Mouse (Mus musculus): ENCODE data around the gene Vezt.

Gene Vezt

DNA sequence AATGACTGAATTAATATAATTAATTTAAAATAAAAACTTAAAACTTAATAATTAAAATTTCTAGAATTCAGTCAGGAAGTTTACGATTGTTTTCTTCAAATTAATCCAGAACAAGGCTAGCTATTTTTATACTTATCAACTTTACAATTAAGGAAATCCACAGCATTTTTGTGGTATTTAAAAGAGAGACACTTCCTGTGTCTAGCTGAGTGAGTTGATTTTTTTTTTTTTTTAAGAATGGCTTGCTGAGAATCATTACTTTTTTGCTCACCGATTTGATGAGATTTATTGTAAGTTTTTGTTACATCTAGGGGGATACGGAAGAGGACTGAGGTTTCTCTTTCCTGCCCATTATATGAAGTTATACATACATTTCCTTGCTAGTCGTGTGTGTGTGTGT is 2.0 kb upstream of the Vezt start:
- DNase-seq (ENCODE audit: low read depth, low spot score) = no peak

DNA sequence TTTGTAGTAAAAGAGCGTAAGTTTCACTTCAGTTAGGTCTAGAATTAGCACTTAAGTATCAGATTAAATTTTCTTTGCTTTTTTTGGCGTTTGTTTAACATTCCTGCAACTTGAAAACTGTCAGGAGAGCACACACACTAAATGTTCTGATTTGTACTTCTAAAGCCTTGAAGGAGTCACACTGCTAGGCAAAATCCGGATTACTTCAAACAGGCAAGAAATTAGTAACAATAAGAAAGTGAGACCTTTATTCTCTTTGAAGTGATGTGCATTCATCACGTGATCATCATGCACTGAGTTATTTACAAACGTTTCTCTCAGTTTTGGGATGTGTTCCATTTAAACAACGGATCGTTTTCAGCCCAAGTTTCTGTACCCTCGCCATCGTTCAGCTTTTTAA is 1.6 kb upstream of the Vezt start:
- DNase-seq (ENCODE audit: low read depth, low spot score) = no peak

GRCm38 (mm10) chr10:94036375-94036758 is 750 bp upstream of the Vezt start:
- peak; percentile 38 for DNase-seq (ENCODE audit: low read depth, low spot score)

GRCm38 (mm10) chr10:94034876-94035657 is 550 bp downstream of the Vezt start:
- DNase-seq (ENCODE audit: low read depth, low spot score) = peak; percentile 71

DNA sequence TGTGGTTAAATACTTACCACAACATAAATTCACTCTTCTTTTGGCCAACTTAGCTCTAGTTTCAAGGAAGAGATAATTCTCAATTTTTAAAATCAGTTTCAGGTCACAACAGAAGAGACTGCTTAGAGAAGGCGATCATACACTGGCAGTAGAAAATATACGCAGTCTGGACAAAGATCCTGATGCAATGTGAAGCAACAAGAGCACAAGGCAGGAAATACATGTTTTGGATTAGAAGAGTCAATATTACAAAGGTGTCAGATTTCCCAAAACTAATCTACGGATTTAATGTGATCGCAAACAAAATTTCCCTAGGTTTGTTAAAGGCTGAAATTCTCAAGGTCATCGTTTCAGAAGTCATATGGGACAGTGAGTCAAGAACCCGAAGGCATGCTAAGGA is 4.5 kb downstream of the Vezt start:
- no peak for DNase-seq (ENCODE audit: low read depth, low spot score)

GRCm38 (mm10) chr10:94028493-94028892 is 7.1 kb downstream of the Vezt start:
- no peak for DNase-seq (ENCODE audit: low read depth, low spot score)

GRCm38 (mm10) chr10:94025079-94025478 is 10.5 kb downstream of the Vezt start:
- no peak for DNase-seq (ENCODE audit: low read depth, low spot score)

GRCm38 (mm10) chr10:94021059-94021458 is 14.6 kb downstream of the Vezt start:
- no peak for DNase-seq (ENCODE audit: low read depth, low spot score)

GRCm38 (mm10) chr10:94020587-94020986 is 15.0 kb downstream of the Vezt start:
- DNase-seq (ENCODE audit: low read depth, low spot score) = peak; percentile 76

DNA sequence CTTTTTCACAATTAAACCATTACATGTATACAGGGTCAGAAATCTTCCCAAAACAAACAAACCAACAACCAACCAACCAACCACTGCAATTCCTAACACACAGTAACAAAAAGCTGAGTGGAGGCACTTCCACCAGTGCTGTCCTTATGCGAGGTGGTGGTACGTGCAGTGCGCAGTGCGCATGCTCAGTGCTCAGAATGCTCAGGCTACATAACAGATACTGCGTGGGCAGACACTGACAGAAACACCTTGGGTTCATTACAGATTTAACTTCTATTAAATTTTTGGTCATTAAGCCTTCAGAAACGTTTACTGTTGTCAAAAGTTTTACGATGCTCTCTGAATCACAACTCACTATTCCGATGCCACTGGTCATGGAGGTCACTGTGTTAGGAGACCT is 18.2 kb downstream of the Vezt start:
- DNase-seq (ENCODE audit: low read depth, low spot score) = no peak

DNA sequence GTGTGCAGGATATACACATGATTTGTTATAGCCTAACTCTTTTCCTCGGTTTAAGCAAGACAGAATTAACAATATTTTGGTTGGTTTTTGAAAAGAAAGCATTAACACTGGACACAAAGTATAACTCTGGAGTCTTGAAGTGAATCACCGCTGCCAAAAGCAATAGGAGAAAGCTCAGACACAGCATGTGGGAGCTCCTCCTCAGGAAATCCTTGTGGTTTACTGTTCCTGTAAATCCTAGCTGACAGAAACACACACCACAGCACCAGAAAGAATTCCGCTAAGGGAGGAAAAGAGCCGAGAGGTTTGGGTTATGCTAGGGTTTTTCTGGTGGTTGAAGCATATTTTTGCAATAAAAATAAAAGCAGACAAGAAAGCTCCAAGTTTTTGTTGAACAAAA is 21.4 kb downstream of the Vezt start:
- no peak for DNase-seq (ENCODE audit: low read depth, low spot score)

DNA sequence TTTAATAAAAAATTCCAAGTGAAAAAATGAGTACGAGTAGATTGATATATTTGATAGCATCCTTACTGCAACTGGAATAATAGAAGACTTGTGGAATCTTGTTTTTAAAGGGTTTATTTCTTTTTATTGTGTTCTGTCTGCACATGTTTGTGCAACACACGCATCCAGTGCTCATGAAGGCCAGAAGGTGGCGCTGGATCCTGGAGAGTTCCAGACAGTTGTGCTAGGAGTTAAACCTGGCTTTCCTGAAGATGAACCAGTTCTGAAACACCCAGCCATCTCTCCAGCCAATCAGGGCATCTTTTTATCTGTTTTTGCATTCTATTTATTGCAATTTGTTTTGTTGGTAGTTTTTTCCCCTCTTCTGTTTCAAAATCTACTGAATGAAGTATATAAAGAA is 22.4 kb downstream of the Vezt start:
- DNase-seq (ENCODE audit: low read depth, low spot score) = peak; percentile 51

DNA sequence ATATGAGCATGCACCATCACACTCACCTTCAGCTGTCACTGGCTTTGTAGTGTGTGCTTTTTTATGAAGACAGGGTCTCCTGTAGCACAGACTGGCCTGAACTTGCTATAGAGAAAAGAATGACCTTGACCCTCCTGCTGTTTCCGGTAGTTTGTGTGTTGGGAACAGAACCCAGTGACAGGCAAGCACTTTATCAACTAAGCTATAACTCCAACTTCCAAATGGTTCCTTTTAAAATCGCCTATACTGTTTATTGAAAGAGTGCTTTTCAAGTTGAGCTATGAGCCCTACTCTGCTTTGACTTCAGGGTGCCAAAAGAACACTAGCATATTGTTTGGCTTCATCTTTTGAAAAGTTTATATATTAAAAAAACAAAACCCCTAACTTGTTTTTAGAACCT is 24.6 kb downstream of the Vezt start:
- no peak for DNase-seq (ENCODE audit: low read depth, low spot score)

DNA sequence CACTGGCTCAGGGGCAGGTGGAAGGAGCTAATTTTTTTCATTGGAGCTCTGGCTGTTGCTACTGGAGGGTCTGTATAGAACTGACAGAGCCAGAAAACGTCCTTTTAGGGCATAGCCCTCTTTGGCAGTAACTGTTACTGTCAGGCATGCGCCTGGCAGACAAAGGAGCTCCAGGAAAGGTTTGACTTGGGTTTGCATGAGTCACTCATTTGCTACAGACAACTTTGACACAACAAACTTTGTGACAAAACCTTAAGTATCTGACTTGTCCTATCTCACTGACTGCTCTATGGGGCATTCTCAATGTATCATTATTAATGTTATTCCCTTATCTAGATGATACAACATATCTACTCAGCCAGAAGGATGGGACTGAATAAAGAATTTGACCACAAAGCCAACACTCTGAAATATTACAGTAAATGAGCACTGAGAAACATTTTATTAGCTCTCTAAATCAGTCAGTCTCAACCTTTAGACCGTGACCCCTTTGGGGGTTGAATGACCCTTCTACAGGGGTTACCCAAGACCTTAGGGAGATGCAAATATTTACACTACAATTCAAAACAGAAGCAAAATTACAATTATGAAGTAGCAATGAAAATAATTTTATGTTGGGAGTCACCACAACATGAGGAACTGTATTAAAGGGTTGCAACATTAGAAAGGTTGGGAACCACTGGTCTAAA is 25.5 kb downstream of the Vezt start:
- DNase-seq (ENCODE audit: low read depth, low spot score) = no peak

- no peak for DNase-seq (ENCODE audit: low read depth, low spot score)
Measured at GRCm38 (mm10) chr10:94008356-94008755, 27.3 kb downstream of the Vezt start.

- no peak for DNase-seq (ENCODE audit: low read depth, low spot score)
Measured at GRCm38 (mm10) chr10:94000223-94000622, 35.4 kb downstream of the Vezt start.

DNA sequence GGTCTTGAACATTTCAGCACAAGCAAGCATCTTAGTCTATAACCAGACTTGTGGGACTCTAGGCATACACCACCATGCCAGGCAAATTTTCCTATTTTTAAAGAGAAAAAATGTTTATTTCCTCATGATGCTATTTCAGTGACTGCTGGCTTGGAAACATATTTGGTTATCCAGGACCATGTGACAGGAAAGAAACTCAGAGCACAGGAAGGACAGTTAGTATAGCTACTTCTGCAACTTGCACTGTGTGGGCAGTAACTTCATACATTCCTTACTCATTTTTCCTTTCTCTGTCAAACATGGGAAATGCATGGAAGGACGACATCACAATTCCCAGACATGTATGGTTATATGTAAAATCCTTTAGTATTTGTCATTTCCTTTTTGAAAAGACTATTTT is 36.3 kb downstream of the Vezt start:
- no peak for DNase-seq (ENCODE audit: low read depth, low spot score)

DNA sequence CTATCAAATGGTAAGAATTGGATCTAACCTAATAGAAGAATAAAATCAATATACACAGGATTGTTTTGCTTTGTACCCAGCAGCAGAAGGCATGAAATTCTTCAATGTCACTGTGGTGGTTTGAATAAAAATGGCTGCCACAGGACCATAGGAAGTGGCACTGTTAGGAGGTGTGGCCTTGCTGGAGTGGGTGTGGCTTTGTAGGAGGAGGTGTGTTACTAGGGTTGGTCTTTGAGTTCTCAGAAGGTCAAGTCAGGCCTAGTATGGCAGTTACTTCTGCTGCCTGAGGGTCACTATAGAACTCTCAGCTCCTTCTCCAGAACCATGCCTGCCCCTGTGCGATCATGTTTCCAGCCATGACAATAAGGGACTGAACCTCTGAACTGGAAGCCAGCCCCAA is 40.5 kb downstream of the Vezt start:
- no peak for DNase-seq (ENCODE audit: low read depth, low spot score)

DNA sequence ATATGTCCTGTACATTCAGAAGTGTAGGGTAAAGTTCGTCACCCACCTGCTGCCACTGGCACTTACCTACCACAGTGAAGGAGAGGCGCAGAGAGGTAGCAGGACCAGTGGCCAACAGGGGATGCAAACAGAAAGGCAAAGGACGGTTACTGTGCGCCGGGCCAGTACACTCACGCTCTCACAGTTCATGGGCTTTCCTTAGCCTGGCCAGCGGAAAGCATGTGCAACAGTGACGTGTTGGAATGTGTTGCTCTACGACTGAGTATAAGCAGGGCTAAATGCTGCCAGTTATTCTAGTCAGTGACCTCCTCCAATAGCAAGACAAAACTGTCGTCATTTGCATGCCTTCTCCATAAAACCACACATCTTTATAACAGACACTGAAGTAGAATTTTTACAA is 41.5 kb downstream of the Vezt start:
- no peak for DNase-seq (ENCODE audit: low read depth, low spot score)

- DNase-seq (ENCODE audit: low read depth, low spot score) = no peak
Measured at GRCm38 (mm10) chr10:93985357-93985756, 50.3 kb downstream of the Vezt start.

- no peak for DNase-seq (ENCODE audit: low read depth, low spot score)
Measured at GRCm38 (mm10) chr10:93969306-93969705, 66.3 kb downstream of the Vezt start.

GRCm38 (mm10) chr10:93967486-93967885 is 68.1 kb downstream of the Vezt start:
- DNase-seq (ENCODE audit: low read depth, low spot score) = no peak

- DNase-seq (ENCODE audit: low read depth, low spot score) = no peak
Measured at GRCm38 (mm10) chr10:93954023-93954422, 81.6 kb downstream of the Vezt start.
